Mouse (Mus musculus) thymus, adult 2 months (tissue): ENCODE results near the gene Olfr374. TPM values are rescaled to one million over a fixed set of nuclear protein-coding genes. Genes with fewer than 3 reads are reported as not detected.

Experiments used
- DNase-seq: peaks from one replicate; pipeline ENCODE4 v3.0.0; 2021
- H3K27ac ChIP-seq: fragments of 200-500 bp; 2 replicates; pipeline ENCODE4 v1.5.1; 2012; ENCODE audit warnings: low read length, control low read depth; ENCODE audit not compliant: control insufficient read depth, insufficient read depth
- H3K27me3 ChIP-seq: fragments of 200-500 bp; 2 replicates; pipeline ENCODE4 v1.6.1; 2012; ENCODE audit warnings: mild to moderate bottlenecking, low read length, moderate library complexity, mixed read lengths; ENCODE audit not compliant: control insufficient read depth, insufficient read depth
- H3K36me3 ChIP-seq: fragments of 200-500 bp; 2 replicates; pipeline ENCODE4 v1.6.1; 2012; ENCODE audit warnings: mild to moderate bottlenecking, low read length, moderate library complexity; ENCODE audit not compliant: control insufficient read depth, insufficient read depth
- H3K4me1 ChIP-seq: fragments of 200-500 bp; replicated peaks from 2 replicates; pipeline ENCODE4 v1.6.1; 2012; ENCODE audit warnings: low read length; ENCODE audit not compliant: control insufficient read depth, insufficient read depth
- H3K4me3 ChIP-seq: fragments of 200-500 bp; 2 replicates; pipeline ENCODE4 v1.5.1; 2012; ENCODE audit warnings: mild to moderate bottlenecking, low read length, control low read depth, moderate library complexity; ENCODE audit not compliant: control insufficient read depth, insufficient read depth
- CTCF ChIP-seq: fragments of 200-500 bp; IDR thresholded peaks from 2 replicates; pipeline ENCODE4 v1.5.1; 2012; ENCODE audit warnings: mild to moderate bottlenecking, control low read depth, low read length, moderate library complexity, borderline replicate concordance; ENCODE audit not compliant: control insufficient read depth, poor library complexity, insufficient read depth; ENCODE audit errors: extremely low read depth
- POLR2A ChIP-seq: fragments of 200-500 bp; IDR thresholded peaks from 2 replicates; pipeline ENCODE4 v1.6.1; 2012; ENCODE audit warnings: mild to moderate bottlenecking, low read length, control low read depth, moderate library complexity; ENCODE audit not compliant: control insufficient read depth, poor library complexity, insufficient read depth; ENCODE audit errors: extremely low read depth
- WGBS: fragments of 180-500 bp; shearing (Covaris S2); methylation state at CpG from one replicate; pipeline ENCODE4 v1.1.7; 2018; 5-methylcytosine and 5-hydroxymethylcytosine counted together
- polyA plus RNA-seq: library from polyadenylated mRNA; depleted of rRNA; stranded (reverse); fragments of >200 nt; gene quantifications from 2 replicates; pipeline ENCODE4 v1.2.3, GENCODE M21; 2012

The Olfr374 gene
- polyA plus RNA-seq, 1 experiment: 0.27 TPM

DNA sequence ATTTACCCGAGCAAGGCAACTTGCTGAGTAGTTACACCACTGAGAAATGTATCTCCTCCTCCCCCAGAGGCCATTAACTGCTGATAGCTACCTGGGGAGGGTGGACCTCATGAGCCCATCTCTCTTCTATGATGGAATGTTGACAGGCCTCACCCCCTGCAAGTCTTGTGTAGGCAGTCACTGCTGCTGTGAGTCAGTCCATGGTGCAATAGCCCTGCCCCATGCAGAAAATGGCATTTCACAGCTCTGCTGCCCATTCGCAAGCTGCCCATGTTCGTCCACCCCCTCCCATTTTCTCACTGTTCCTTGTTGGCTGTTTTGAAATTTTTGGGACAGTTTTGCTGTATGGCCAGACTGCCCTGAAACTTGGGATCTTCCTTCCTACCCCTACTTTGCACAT, 38.7 kb downstream of the Olfr374 start:
- H3K4me3 ChIP-seq: no peak overlapping the region
- TF ChIP-seq POLR2A (no peak), CTCF (no peak)

GRCm38 (mm10) chr8:72146056-72146455, 39.2 kb downstream of the Olfr374 start:
- H3K27ac ChIP-seq: no peak overlapping the region
- H3K36me3 ChIP-seq: peaks cover 87% of the 10 kb centered on the region
- H3K4me1 ChIP-seq: no peaks in the 10 kb centered on the region; the same call in 1 of the 2 replicates
- WGBS: 93% methylated on average over 1 of the region's 1 CpGs
- no peak for DNase-seq
- no peak overlapping the region for H3K4me3 ChIP-seq
- TF ChIP-seq POLR2A: no peak
- TF ChIP-seq CTCF: no peak
- no peaks in the 10 kb centered on the region for H3K27me3 ChIP-seq

More for the DNA sequence above, 38.7 kb downstream of the Olfr374 start:
- Histone ChIP-seq H3K27me3 (no peaks in the 10 kb centered on the region), H3K27ac (no peak overlapping the region), H3K4me1 (no peaks in the 10 kb centered on the region; the same call in 1 of the 2 replicates), H3K36me3 (peaks cover 86% of the 10 kb centered on the region)
- WGBS: 98% methylated on average over 3 of the region's 3 CpGs
- no peak for DNase-seq

- TF ChIP-seq CTCF: no peak
- no peak for TF ChIP-seq POLR2A
- WGBS: 92% methylated on average over 3 of the region's 3 CpGs
- H3K27ac ChIP-seq: no peak overlapping the region
- H3K27me3 ChIP-seq: no peaks in the 10 kb centered on the region
- H3K4me1 ChIP-seq: no peaks in the 10 kb centered on the region; the same call in 1 of the 2 replicates
- no peak overlapping the region for H3K4me3 ChIP-seq
- no peak for DNase-seq
- H3K36me3 ChIP-seq: peaks cover 87% of the 10 kb centered on the region
Observed at GRCm38 (mm10) chr8:72146556-72146955, 39.7 kb downstream of the Olfr374 start.

- Histone ChIP-seq H3K4me1 (no peaks in the 10 kb centered on the region; the same call in 1 of the 2 replicates), H3K36me3 (peaks cover 84% of the 10 kb centered on the region), H3K4me3 (no peak overlapping the region), H3K27ac (no peak overlapping the region), H3K27me3 (no peaks in the 10 kb centered on the region)
- 90% methylated on average over 2 of the region's 2 CpGs for WGBS
- TF ChIP-seq POLR2A (no peak), CTCF (no peak)
- no peak for DNase-seq
Observed at GRCm38 (mm10) chr8:72147266-72147665, 40.4 kb downstream of the Olfr374 start.

GRCm38 (mm10) chr8:72149056-72149455, 42.2 kb downstream of the Olfr374 start:
- TF ChIP-seq CTCF: no peak
- no peak for TF ChIP-seq POLR2A
- peaks cover 80% of the 10 kb centered on the region for H3K36me3 ChIP-seq
- H3K4me1 ChIP-seq: no peaks in the 10 kb centered on the region; the same call in 1 of the 2 replicates
- DNase-seq: no peak
- 97% methylated on average over 1 of the region's 1 CpGs for WGBS
- no peaks in the 10 kb centered on the region for H3K27me3 ChIP-seq
- no peak overlapping the region for H3K4me3 ChIP-seq
- no peak overlapping the region for H3K27ac ChIP-seq

- H3K27ac ChIP-seq: no peak overlapping the region
- no peaks in the 10 kb centered on the region for H3K4me1 ChIP-seq
- peaks cover 66% of the 10 kb centered on the region for H3K36me3 ChIP-seq
- DNase-seq: no peak
- H3K27me3 ChIP-seq: no peaks in the 10 kb centered on the region
- H3K4me3 ChIP-seq: no peak overlapping the region
- WGBS: 55% methylated on average over 3 of the region's 3 CpGs
- TF ChIP-seq POLR2A: no peak
- TF ChIP-seq CTCF: no peak
Observed at GRCm38 (mm10) chr8:72151418-72152078, 44.7 kb downstream of the Olfr374 start.

DNA sequence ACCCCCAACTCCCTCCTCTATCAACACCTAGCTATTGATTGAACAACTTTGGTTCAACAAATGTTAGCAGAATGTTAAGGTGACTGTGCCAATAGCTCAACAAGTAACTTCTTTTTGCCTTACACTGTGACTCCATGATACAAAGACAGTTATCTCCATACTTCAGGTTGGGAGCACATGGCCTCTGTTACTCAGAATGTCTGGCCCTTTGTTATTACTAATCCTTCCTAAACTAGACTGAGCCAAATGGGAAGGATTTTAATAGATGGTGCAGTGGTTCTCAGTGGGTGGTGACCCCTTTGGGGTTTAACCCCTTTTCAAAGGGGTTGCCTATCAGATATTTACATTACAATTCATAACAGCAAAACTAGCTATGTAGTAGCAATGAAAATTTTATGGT, 46.5 kb downstream of the Olfr374 start:
- TF ChIP-seq CTCF (no peak), POLR2A (no peak)
- no peak overlapping the region for H3K4me3 ChIP-seq
- DNase-seq: no peak
- H3K27ac ChIP-seq: no peak overlapping the region
- no peaks in the 10 kb centered on the region for H3K27me3 ChIP-seq
- H3K36me3 ChIP-seq: peaks cover 48% of the 10 kb centered on the region
- H3K4me1 ChIP-seq: no peaks in the 10 kb centered on the region
